Mouse (Mus musculus) heart, embryonic 14.5 days (tissue): Measurements from ENCODE around the gene Golga1. TPM values are rescaled to one million over a fixed set of nuclear protein-coding genes. Genes with fewer than 3 reads are reported as not detected.

Source experiments
- ATAC-seq: fragments of 200-750 bp; cut with Nextera tagmentation; 2 replicates; pipeline ENCODE4 v1.8.0; 2017; ENCODE audit warnings: low read depth, moderate TSS enrichment; ENCODE audit not compliant: insufficient number of reproducible peaks, insufficient read depth, low FRiP score
- H3K27ac ChIP-seq, 2 experiments: fragments of 200-500 bp in 1 of 2; fragments of 300-500 bp in 1 of 2; sonication (generic) in 1 of 2; replicated peaks in 1 of 2; 2 replicates each; pipeline ENCODE4 v1.5.1; 2012 to 2014; ENCODE audit warnings: low read depth in 2 of 2, low read length in 2 of 2, control low read depth in 1 of 2, mild to moderate bottlenecking in 1 of 2, mixed read lengths in 1 of 2; ENCODE audit not compliant: control insufficient read depth in 1 of 2, insufficient read depth in 1 of 2
- H3K27me3 ChIP-seq: fragments of 300-500 bp; sonication (generic); 2 replicates; pipeline ENCODE4 v1.6.1; 2014; ENCODE audit warnings: mild to moderate bottlenecking, low read length, control low read depth; ENCODE audit not compliant: control insufficient read depth, insufficient read depth
- H3K36me3 ChIP-seq: fragments of 300-500 bp; sonication (generic); 2 replicates; pipeline ENCODE4 v1.6.1; 2014; ENCODE audit warnings: mild to moderate bottlenecking, control low read depth, low read length, mixed read lengths; ENCODE audit not compliant: control insufficient read depth, insufficient read depth
- H3K4me1 ChIP-seq, 2 experiments: fragments of 200-500 bp in 1 of 2; fragments of 300-500 bp in 1 of 2; sonication (generic) in 1 of 2; 2 replicates each; pipeline ENCODE4 v1.6.1; 2012 to 2014; ENCODE audit warnings: low read length in 2 of 2, control low read depth in 1 of 2, mixed read lengths in 1 of 2; ENCODE audit not compliant: control insufficient read depth in 2 of 2, insufficient read depth in 2 of 2
- H3K4me2 ChIP-seq: fragments of 300-500 bp; sonication (generic); 2 replicates; pipeline ENCODE4 v1.6.1; 2014; ENCODE audit warnings: mild to moderate bottlenecking, low read length
- H3K4me3 ChIP-seq, 2 experiments: fragments of 200-500 bp in 1 of 2; fragments of 300-500 bp in 1 of 2; sonication (generic) in 1 of 2; 2 replicates each; pipeline ENCODE4 v1.5.1; 2012 to 2014; ENCODE audit warnings: low read length in 2 of 2, mild to moderate bottlenecking in 2 of 2, control low read depth in 1 of 2, low read depth in 1 of 2, moderate library complexity in 1 of 2; ENCODE audit not compliant: control insufficient read depth in 1 of 2, insufficient read depth in 1 of 2
- H3K9ac ChIP-seq: fragments of 300-500 bp; sonication (generic); 2 replicates; pipeline ENCODE4 v1.6.1; 2014; ENCODE audit warnings: mild to moderate bottlenecking, low read length
- H3K9me3 ChIP-seq: fragments of 300-500 bp; sonication (generic); 2 replicates; pipeline ENCODE4 v1.6.1; 2016; ENCODE audit warnings: low read length, control low read depth; ENCODE audit not compliant: control insufficient read depth
- WGBS: fragments of 180-500 bp; shearing (Covaris S2); extraction: QIAGEN DNeasy Blood & Tissue Kit; methylation state at CpG from one replicate; pipeline ENCODE4 v1.1.7; 2014; 5-methylcytosine and 5-hydroxymethylcytosine counted together
- polyA plus RNA-seq: library from polyadenylated mRNA; unstranded; fragments of >200 nt; fragmentation: Nextera tagmentation; extraction: Ambion mirVana; gene quantifications from 2 replicates; pipeline ENCODE4 v1.2.1, GENCODE M21; 2014

Gene Golga1
- polyA plus RNA-seq, 1 experiment from 2014 or later = 26.9 TPM

GRCm38 (mm10) chr2:39000587-39000919 lies 64.8 kb downstream of the Golga1 start:
- peaks cover 47% of the 10 kb centered on the region for H3K36me3 ChIP-seq
- H3K4me2 ChIP-seq = no peak overlapping the region
- peaks cover 12 to 22% of the 10 kb centered on the region in 2 experiments for H3K4me1 ChIP-seq
- H3K27ac ChIP-seq = no peak overlapping the region
- WGBS = 83% methylated on average over 4 of the region's 4 CpGs
- H3K27me3 ChIP-seq = no peaks in the 10 kb centered on the region
- no peak for ATAC-seq
- no peak overlapping the region for H3K9ac ChIP-seq
- no peak overlapping the region for H3K4me3 ChIP-seq
- H3K9me3 ChIP-seq = no peaks in the 10 kb centered on the region

- H3K4me1 ChIP-seq = peaks cover 12 to 22% of the 10 kb centered on the region in 2 experiments
- H3K9me3 ChIP-seq = no peaks in the 10 kb centered on the region
- ATAC-seq = no peak
- no peaks in the 10 kb centered on the region for H3K27me3 ChIP-seq
- no peak overlapping the region for H3K4me3 ChIP-seq
- H3K4me2 ChIP-seq = no peak overlapping the region
- WGBS = 67% methylated on average over 8 of the region's 8 CpGs
- peaks cover 47% of the 10 kb centered on the region for H3K36me3 ChIP-seq
- H3K27ac ChIP-seq = no peak overlapping the region
- H3K9ac ChIP-seq = no peak overlapping the region
These were observed 65.3 kb downstream of the Golga1 start for GRCm38 (mm10) chr2:38999910-39000586.

GRCm38 (mm10) chr2:38999381-38999780 lies 66.0 kb downstream of the Golga1 start:
- no peak overlapping the region; a peak in 1 of 4 replicates for H3K27ac ChIP-seq
- H3K36me3 ChIP-seq = peaks cover 47% of the 10 kb centered on the region
- ATAC-seq = no peak
- H3K27me3 ChIP-seq = no peaks in the 10 kb centered on the region
- H3K9me3 ChIP-seq = no peaks in the 10 kb centered on the region
- 44% methylated on average over 4 of the region's 4 CpGs for WGBS
- no peak overlapping the region for H3K9ac ChIP-seq
- no peak overlapping the region for H3K4me3 ChIP-seq
- peaks cover 12 to 22% of the 10 kb centered on the region in 2 experiments for H3K4me1 ChIP-seq
- H3K4me2 ChIP-seq = no peak overlapping the region

GRCm38 (mm10) chr2:38997386-38998374 lies 67.7 kb downstream of the Golga1 start, which contains the start of gene Wdr38:
TSS of gene Wdr38 (plus strand) at chr2:38997476.
- Histone ChIP-seq H3K27me3 (no peaks in the 10 kb centered on the region), H3K36me3 (peaks cover 33% of the 10 kb centered on the region), H3K4me1 (peaks cover 5 to 6% of the 10 kb centered on the region in 2 experiments), H3K4me2 (peak within 1 kb of the TSS; percentile 72), H3K9me3 (no peaks in the 10 kb centered on the region), H3K4me3 (peak within 1 kb of the TSS; percentile 34 to 44), H3K9ac (peak within 1 kb of the TSS; percentile 71), H3K27ac (no peak within 1 kb of the TSS; a peak in 1 of 4 replicates)
- peak; percentile 87 for ATAC-seq
- WGBS = 10% methylated on average over 33 of the region's 33 CpGs

- Histone ChIP-seq H3K4me2 (no peak overlapping the region), H3K36me3 (no peaks in the 10 kb centered on the region), H3K4me3 (no peak overlapping the region), H3K9ac (no peak overlapping the region), H3K27ac (no peak overlapping the region), H3K4me1 (peaks cover 1 to 2% of the 10 kb centered on the region in 2 experiments; a peak in 3 of 4 replicates), H3K9me3 (no peaks in the 10 kb centered on the region), H3K27me3 (no peaks in the 10 kb centered on the region)
- WGBS = 54% methylated on average over 4 of the region's 4 CpGs
- no peak for ATAC-seq
These were observed 72.9 kb downstream of the Golga1 start for GRCm38 (mm10) chr2:38992452-38992851.

- Histone ChIP-seq H3K4me2 (no peak overlapping the region), H3K27ac (no peak overlapping the region), H3K36me3 (no peaks in the 10 kb centered on the region), H3K4me1 (no peaks in the 10 kb centered on the region; a peak in 1 of 4 replicates), H3K27me3 (no peaks in the 10 kb centered on the region), H3K9ac (no peak overlapping the region), H3K9me3 (no peaks in the 10 kb centered on the region), H3K4me3 (no peak overlapping the region)
- no peak for ATAC-seq
- 48% methylated on average over 4 of the region's 4 CpGs for WGBS
These were observed 73.3 kb downstream of the Golga1 start for GRCm38 (mm10) chr2:38992004-38992403.

GRCm38 (mm10) chr2:38988929-38989328 lies 76.4 kb downstream of the Golga1 start:
- 83% methylated on average over 2 of the region's 2 CpGs for WGBS
- Histone ChIP-seq H3K36me3 (no peaks in the 10 kb centered on the region), H3K9ac (no peak overlapping the region), H3K4me1 (no peaks in the 10 kb centered on the region), H3K27me3 (no peaks in the 10 kb centered on the region), H3K4me2 (no peak overlapping the region), H3K27ac (no peak overlapping the region), H3K9me3 (0 out of 2 replicates have a peak, but pooled peaks cover 4% of the 10 kb centered on the region), H3K4me3 (no peak overlapping the region)
- no peak for ATAC-seq
